Mouse (Mus musculus) heart, embryonic 11.5 days (tissue): ENCODE results near the gene Bbs1. TPM values are rescaled to one million over a fixed set of nuclear protein-coding genes. Genes with fewer than 3 reads are reported as not detected.

Source experiments
- ATAC-seq: fragments of 200-750 bp; cut with Nextera tagmentation; replicated peaks from 2 replicates; pipeline ENCODE4 v1.8.0; 2017; ENCODE audit warnings: moderate library complexity; ENCODE audit not compliant: insufficient number of reproducible peaks, low FRiP score, low TSS enrichment
- H3K27ac ChIP-seq: fragments of 300-500 bp; sonication (generic); 2 replicates; pipeline ENCODE4 v1.5.1; 2014; ENCODE audit warnings: mild to moderate bottlenecking, low read depth, low read length
- H3K27me3 ChIP-seq: fragments of 300-500 bp; sonication (generic); 2 replicates; pipeline ENCODE4 v1.6.1; 2014; ENCODE audit warnings: mild to moderate bottlenecking, low read length, mixed read lengths; ENCODE audit not compliant: control insufficient read depth, insufficient read depth
- H3K36me3 ChIP-seq: fragments of 300-500 bp; sonication (generic); 2 replicates; pipeline ENCODE4 v1.6.1; 2014; ENCODE audit warnings: mild to moderate bottlenecking, low read length, moderate library complexity, mixed read lengths; ENCODE audit not compliant: control insufficient read depth, insufficient read depth
- H3K4me1 ChIP-seq: fragments of 300-500 bp; sonication (generic); 2 replicates; pipeline ENCODE4 v1.6.1; 2014; ENCODE audit warnings: low read length; ENCODE audit not compliant: control insufficient read depth, insufficient read depth
- H3K4me2 ChIP-seq: fragments of 300-500 bp; sonication (generic); 2 replicates; pipeline ENCODE4 v1.6.1; 2014; ENCODE audit warnings: mild to moderate bottlenecking, moderate library complexity
- H3K4me3 ChIP-seq: fragments of 300-500 bp; sonication (generic); 2 replicates; pipeline ENCODE4 v1.5.1; 2014; ENCODE audit warnings: low read depth, low read length
- H3K9ac ChIP-seq: fragments of 300-500 bp; sonication (generic); 2 replicates; pipeline ENCODE4 v1.6.1; 2014; ENCODE audit warnings: mild to moderate bottlenecking, low read depth, low read length, moderate library complexity
- H3K9me3 ChIP-seq: fragments of 300-500 bp; sonication (generic); replicated peaks from 2 replicates; pipeline ENCODE4 v1.6.1; 2016; ENCODE audit warnings: low read length; ENCODE audit not compliant: control insufficient read depth
- WGBS: fragments of 180-500 bp; shearing (Covaris S2); extraction: QIAGEN DNeasy Blood & Tissue Kit; methylation state at CpG from one replicate; pipeline ENCODE4 v1.1.7; 2014; ENCODE audit not compliant: insufficient replicate concordance; 5-methylcytosine and 5-hydroxymethylcytosine counted together
- polyA plus RNA-seq: library from polyadenylated mRNA; unstranded; fragments of >200 nt; fragmentation: Nextera tagmentation; extraction: Ambion mirVana; gene quantifications from 2 replicates; pipeline ENCODE4 v1.2.1, GENCODE M21; 2014

Gene Bbs1
- polyA plus RNA-seq, 1 experiment from 2014 or later: 2.9 TPM

- Histone ChIP-seq H3K4me2 (no peak overlapping the region), H3K4me1 (no peaks in the 10 kb centered on the region), H3K27ac (no peak overlapping the region), H3K36me3 (no peaks in the 10 kb centered on the region), H3K9me3 (no peaks in the 10 kb centered on the region), H3K27me3 (no peaks in the 10 kb centered on the region; the same call in 1 of the 2 replicates), H3K9ac (no peak overlapping the region), H3K4me3 (no peak overlapping the region)
- WGBS: 65% methylated on average over 9 of the region's 9 CpGs
- ATAC-seq: no peak
Measured at GRCm38 (mm10) chr19:4898972-4899371, 7.5 kb downstream of the Bbs1 start.

- Histone ChIP-seq H3K9me3 (no peaks in the 10 kb centered on the region), H3K9ac (no peak overlapping the region), H3K36me3 (no peaks in the 10 kb centered on the region; the same call in 1 of the 2 replicates), H3K27me3 (no peaks in the 10 kb centered on the region), H3K4me2 (peak overlapping the region; percentile 29), H3K27ac (no peak overlapping the region), H3K4me3 (no peak overlapping the region), H3K4me1 (no peaks in the 10 kb centered on the region)
- WGBS: 54% methylated on average over 21 of the region's 21 CpGs
- ATAC-seq: no peak
Measured at GRCm38 (mm10) chr19:4896780-4897520, 9.5 kb downstream of the Bbs1 start.

GRCm38 (mm10) chr19:4891798-4892197 lies 14.6 kb downstream of the Bbs1 start:
- no peak for ATAC-seq
- Histone ChIP-seq H3K9ac (no peak overlapping the region), H3K9me3 (no peaks in the 10 kb centered on the region), H3K27me3 (0 out of 2 replicates have a peak, but pooled peaks cover 4% of the 10 kb centered on the region), H3K4me1 (peaks cover 5% of the 10 kb centered on the region; the same call in 1 of the 2 replicates), H3K4me2 (no peak overlapping the region), H3K27ac (no peak overlapping the region), H3K4me3 (no peak overlapping the region), H3K36me3 (no peaks in the 10 kb centered on the region; the same call in 1 of the 2 replicates)
- WGBS: 69% methylated on average over 3 of the region's 3 CpGs

- H3K9ac ChIP-seq: no peak overlapping the region
Measured at GRCm38 (mm10) chr19:4889791-4890190, 16.6 kb downstream of the Bbs1 start.

GRCm38 (mm10) chr19:4883961-4884360 lies 22.5 kb downstream of the Bbs1 start:
- Histone ChIP-seq H3K4me1 (no peaks in the 10 kb centered on the region; the same call in 1 of the 2 replicates), H3K9me3 (no peaks in the 10 kb centered on the region)
- no peak for ATAC-seq

More at GRCm38 (mm10) chr19:4889791-4890190, 16.6 kb downstream of the Bbs1 start:
- H3K27me3 ChIP-seq: 0 out of 2 replicates have a peak, but pooled peaks cover 4% of the 10 kb centered on the region
- 60% methylated on average over 10 of the region's 10 CpGs for WGBS
- no peak for ATAC-seq
- peaks cover 5% of the 10 kb centered on the region; the same call in 1 of the 2 replicates for H3K4me1 ChIP-seq
- H3K4me3 ChIP-seq: no peak overlapping the region
- no peak overlapping the region for H3K27ac ChIP-seq
- H3K4me2 ChIP-seq: no peak overlapping the region
- H3K9me3 ChIP-seq: no peaks in the 10 kb centered on the region
- no peaks in the 10 kb centered on the region; the same call in 1 of the 2 replicates for H3K36me3 ChIP-seq

GRCm38 (mm10) chr19:4879324-4879703 lies 27.1 kb downstream of the Bbs1 start:
- peaks cover 7% of the 10 kb centered on the region for H3K4me1 ChIP-seq
- H3K4me3 ChIP-seq: peak overlapping the region; percentile 97
- H3K9ac ChIP-seq: peak overlapping the region; percentile 89; the same call in 1 of the 2 replicates
- H3K27me3 ChIP-seq: 0 out of 2 replicates have a peak, but pooled peaks cover 2% of the 10 kb centered on the region
- H3K27ac ChIP-seq: no peak overlapping the region
- no peaks in the 10 kb centered on the region for H3K36me3 ChIP-seq
- H3K4me2 ChIP-seq: peak overlapping the region; percentile 91
- 69% methylated on average over 10 of the region's 10 CpGs for WGBS
- no peaks in the 10 kb centered on the region; the same call in 1 of the 2 replicates for H3K9me3 ChIP-seq
- no peak for ATAC-seq

More at GRCm38 (mm10) chr19:4883961-4884360, 22.5 kb downstream of the Bbs1 start:
- Histone ChIP-seq H3K9ac (no peak overlapping the region), H3K27ac (no peak overlapping the region), H3K4me3 (no peak overlapping the region), H3K27me3 (no peaks in the 10 kb centered on the region), H3K4me2 (no peak overlapping the region), H3K36me3 (no peaks in the 10 kb centered on the region)
- 73% methylated on average over 4 of the region's 4 CpGs for WGBS

- H3K27ac ChIP-seq: peak within 1 kb of the TSS; percentile 22; the same call in 1 of the 2 replicates
- H3K4me1 ChIP-seq: peaks cover 7% of the 10 kb centered on the region
- no peaks in the 10 kb centered on the region for H3K36me3 ChIP-seq
- H3K4me3 ChIP-seq: peak within 1 kb of the TSS; percentile 97
- 0 out of 2 replicates have a peak, but pooled peaks cover 2% of the 10 kb centered on the region for H3K27me3 ChIP-seq
- H3K9me3 ChIP-seq: no peaks in the 10 kb centered on the region; the same call in 1 of the 2 replicates
- WGBS: 1% methylated on average over 52 of the region's 52 CpGs
- H3K9ac ChIP-seq: peak within 1 kb of the TSS; percentile 89
- ATAC-seq: peak; percentile 94
- peak within 1 kb of the TSS; percentile 91 for H3K4me2 ChIP-seq
Measured at GRCm38 (mm10) chr19:4878405-4879323, 27.8 kb downstream of the Bbs1 start, which contains the start of gene Zdhhc24. Zdhhc24 (plus strand) TSS chr19:4878668.

- H3K27ac ChIP-seq: peak within 1 kb of the TSS; percentile 22; the same call in 1 of the 2 replicates
- H3K4me3 ChIP-seq: peak within 1 kb of the TSS; percentile 97
- peak within 1 kb of the TSS; percentile 91 for H3K4me2 ChIP-seq
- 0 out of 2 replicates have a peak, but pooled peaks cover 2% of the 10 kb centered on the region for H3K27me3 ChIP-seq
- H3K36me3 ChIP-seq: no peaks in the 10 kb centered on the region
- peak within 1 kb of the TSS; percentile 89 for H3K9ac ChIP-seq
- ATAC-seq: no peak
- H3K4me1 ChIP-seq: peaks cover 7% of the 10 kb centered on the region
- WGBS: 1% methylated on average over 17 of the region's 17 CpGs
- no peaks in the 10 kb centered on the region; the same call in 1 of the 2 replicates for H3K9me3 ChIP-seq
Measured at GRCm38 (mm10) chr19:4877785-4878184, 28.6 kb downstream of the Bbs1 start, which contains the start of gene Actn3. Actn3 (minus strand) TSS chr19:4877909.
